Mouse (Mus musculus) liver, adult 2 months (tissue): ENCODE measurements around the gene Gin1.

Experiments
- CTCF ChIP-seq: fragments of 200-500 bp; IDR thresholded peaks from 2 replicates; pipeline ENCODE4 v1.5.1; 2011; ENCODE audit warnings: low read depth, low read length, control low read depth
- POLR2A ChIP-seq: fragments of 200-500 bp; IDR thresholded peaks from 2 replicates; pipeline ENCODE4 v1.6.1; 2011; ENCODE audit warnings: low read length, control low read depth; ENCODE audit not compliant: insufficient read depth; ENCODE audit errors: extremely low read depth

DNA sequence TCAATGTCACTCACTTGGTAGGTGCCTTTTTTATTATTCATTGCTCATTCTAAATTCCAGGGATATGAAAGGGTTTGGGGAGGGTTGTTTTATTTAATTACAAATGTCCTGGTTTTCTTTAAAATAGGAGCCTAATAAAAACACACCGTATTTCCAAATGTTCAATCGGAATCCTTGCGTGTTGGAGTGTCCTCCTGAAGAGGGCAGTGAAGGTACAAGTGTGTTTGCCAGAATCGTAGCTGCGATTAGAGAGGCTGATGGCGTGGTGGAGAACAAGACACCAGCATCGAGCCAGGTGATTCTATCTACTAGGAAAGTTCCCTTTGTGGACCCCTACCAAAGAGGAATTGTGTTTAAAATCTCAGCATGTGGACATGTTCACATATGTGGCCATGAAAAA, 15.0 kb downstream of the Gin1 start:
- TF ChIP-seq CTCF (no peak), POLR2A (no peak)
